Mouse (Mus musculus) kidney, postnatal 14 days (tissue): ENCODE data around the gene Nab2.

Experiments
- DNase-seq: peaks from one replicate; pipeline ENCODE4 v3.0.0; 2022; ENCODE audit warnings: mixed read lengths

Gene Nab2

DNA sequence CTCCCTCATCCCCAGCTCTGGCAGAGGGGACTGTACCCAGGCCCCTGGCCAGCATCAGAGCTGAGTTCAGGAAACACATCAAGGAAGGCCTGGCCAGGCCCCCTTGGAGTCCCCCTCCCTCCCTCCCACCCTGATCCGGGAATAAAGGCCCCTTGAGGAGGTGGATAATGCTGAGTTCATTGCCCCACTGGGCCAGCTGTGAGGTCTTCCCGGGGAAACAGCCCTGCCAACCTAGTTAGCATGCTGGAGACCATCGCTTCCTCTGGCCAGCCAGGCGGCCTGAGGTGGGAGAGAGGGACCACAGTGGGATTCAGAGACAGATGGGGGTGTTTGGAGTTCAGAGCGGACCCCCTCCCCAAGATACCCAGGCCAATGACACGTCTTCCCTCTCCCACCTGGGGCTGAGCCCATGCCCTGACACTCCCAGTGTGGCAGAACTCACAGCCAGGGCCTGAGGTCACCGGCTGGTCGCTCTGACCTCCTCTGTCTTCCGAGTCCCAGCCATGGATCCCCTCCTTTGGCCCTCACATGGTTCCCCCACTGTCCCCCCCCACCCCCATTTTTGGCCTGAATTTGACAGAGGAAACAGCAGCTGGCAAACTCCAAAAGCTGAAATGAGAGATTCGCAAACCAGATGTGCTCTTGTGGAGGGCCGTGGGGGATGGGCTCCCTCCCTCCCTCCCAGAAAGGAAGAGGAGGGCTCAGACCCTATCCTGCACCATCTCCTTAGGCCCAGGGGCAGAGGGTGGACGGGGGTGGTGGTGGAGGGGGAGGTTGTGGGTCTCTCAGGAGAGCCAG is 53.9 kb downstream of the Nab2 start:
- peak; percentile 24 for DNase-seq

DNA sequence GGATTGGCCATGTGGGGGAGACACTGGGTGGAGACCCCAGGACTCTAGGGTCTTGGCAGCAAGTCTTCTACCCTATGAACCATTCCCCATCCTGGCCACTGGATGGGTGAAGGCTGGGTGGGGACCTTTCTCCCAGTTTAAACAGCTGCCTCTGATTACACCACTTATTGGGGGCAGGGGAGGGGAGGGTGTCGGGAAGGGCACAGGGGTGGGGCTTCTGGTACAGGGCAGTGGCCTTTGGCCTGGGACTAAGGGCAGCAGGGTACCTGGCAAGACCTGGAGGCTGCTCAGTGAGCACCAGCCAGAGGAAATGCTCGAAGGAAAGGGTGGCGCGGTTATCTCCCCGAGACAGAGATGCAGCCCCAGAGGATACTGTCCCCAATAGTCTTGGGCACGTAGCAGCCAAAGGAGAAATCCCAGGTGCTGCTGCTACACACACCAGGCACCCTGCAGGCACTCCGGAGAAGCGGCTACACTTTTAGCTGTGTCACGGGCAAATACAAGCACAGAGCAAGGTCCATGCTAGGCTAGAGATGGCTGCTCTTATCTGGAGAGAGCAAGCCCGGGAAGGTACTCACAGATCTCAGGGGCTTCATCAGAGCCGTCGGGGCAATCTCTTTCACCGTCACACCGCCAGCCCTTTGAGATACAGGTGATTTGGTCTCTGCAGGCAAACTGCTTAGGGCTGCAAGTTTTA is 56.1 kb downstream of the Nab2 start:
- DNase-seq = no peak
